Mouse (Mus musculus): ENCODE measurements around the gene Fam213a.

Fam213a gene

GRCm38 (mm10) chr14:41004201-41005141 lies 9.1 kb downstream of the Fam213a start:
- DNase-seq: peak; percentile 14 to 21

GRCm38 (mm10) chr14:41001576-41001975 lies 12.0 kb downstream of the Fam213a start:
- DNase-seq: no peak

GRCm38 (mm10) chr14:41000801-41001200 lies 12.8 kb downstream of the Fam213a start:
- no peak for DNase-seq

GRCm38 (mm10) chr14:40999904-41000645 lies 13.5 kb downstream of the Fam213a start:
- DNase-seq: peak in 1 of 2 experiments; percentile 23

- DNase-seq: peak; percentile 53 to 78
These were observed 17.4 kb downstream of the Fam213a start for GRCm38 (mm10) chr14:40996171-40996570.

- no peak for DNase-seq
These were observed 21.1 kb downstream of the Fam213a start for GRCm38 (mm10) chr14:40992464-40992863.

- no peak for DNase-seq
These were observed 24.8 kb downstream of the Fam213a start for GRCm38 (mm10) chr14:40988780-40989179.

GRCm38 (mm10) chr14:40987184-40987583 lies 26.4 kb downstream of the Fam213a start:
- DNase-seq: no peak

GRCm38 (mm10) chr14:40985635-40986034 lies 28.0 kb downstream of the Fam213a start:
- no peak for DNase-seq

GRCm38 (mm10) chr14:40979723-40980122 lies 33.9 kb downstream of the Fam213a start:
- DNase-seq: no peak

- peak; percentile 39 to 58 for DNase-seq
These were observed 34.6 kb downstream of the Fam213a start for GRCm38 (mm10) chr14:40979002-40979401.

GRCm38 (mm10) chr14:40975127-40975721 lies 38.4 kb downstream of the Fam213a start:
- peak; percentile 63 to 66 for DNase-seq

- no peak for DNase-seq
These were observed 45.5 kb downstream of the Fam213a start for GRCm38 (mm10) chr14:40968051-40968450.

GRCm38 (mm10) chr14:40967598-40967900 lies 46.0 kb downstream of the Fam213a start:
- no peak for DNase-seq

GRCm38 (mm10) chr14:40966862-40967597 lies 46.6 kb downstream of the Fam213a start:
- DNase-seq: peak; percentile 98

GRCm38 (mm10) chr14:40966392-40966861 lies 47.2 kb downstream of the Fam213a start, which contains the start of gene Tspan14:
Gene Tspan14, minus strand, starts transcription at chr14:40966807.
- no peak for DNase-seq

GRCm38 (mm10) chr14:40965507-40966356 lies 47.9 kb downstream of the Fam213a start:
- peak in 1 of 2 experiments; percentile 33 for DNase-seq

- no peak for DNase-seq
These were observed 48.7 kb downstream of the Fam213a start for GRCm38 (mm10) chr14:40964881-40965280.

- DNase-seq: no peak
These were observed 49.4 kb downstream of the Fam213a start for GRCm38 (mm10) chr14:40964214-40964610.

GRCm38 (mm10) chr14:40963501-40964213 lies 49.9 kb downstream of the Fam213a start:
- DNase-seq: no peak
